In genomic region chr11:31398604-31399003, GRCm38 (mm10) we compare ENCODE assay signal across 16 mouse cellular contexts.
"Had no signal": no experiment of that assay in that cellular context is flagged by ENCODE, and none has a peak within 500 bp of the region (broad histone marks: within the 10 kb centered on the region; RNA-seq: fewer than 3 reads in every experiment).

No protein-coding gene starts in this region.

- H3K4me3 ChIP-seq: neural tube, embryonic 13.5 days; neural tube, embryonic 15.5 days; stomach, embryonic 15.5 days had no signal

- H3K9ac ChIP-seq: neural tube, embryonic 13.5 days; neural tube, embryonic 15.5 days; stomach, embryonic 15.5 days had no signal

- H3K36me3 ChIP-seq: neural tube, embryonic 13.5 days; neural tube, embryonic 15.5 days; stomach, embryonic 15.5 days had no signal

- H3K4me2 ChIP-seq: neural tube, embryonic 13.5 days; neural tube, embryonic 15.5 days; stomach, embryonic 15.5 days had no signal

- DNase-seq: retina, postnatal 1 day; right cerebral cortex, adult 18-20 months; right cerebral cortex, postnatal 14 days; right cerebral cortex, postnatal 25 days; right cerebral cortex, postnatal 4 days; spleen, adult 18-20 months; thymus, adult 18-20 months; thymus, adult 2 months; thymus, postnatal 14 days; thymus, postnatal 25 days; thymus, postnatal 36 days; thymus, postnatal 4 days had no signal

- H3K27me3 ChIP-seq: neural tube, embryonic 13.5 days; neural tube, embryonic 15.5 days; stomach, embryonic 15.5 days had no signal

- H3K9me3 ChIP-seq: neural tube, embryonic 13.5 days; neural tube, embryonic 15.5 days; stomach, embryonic 15.5 days had no signal

- H3K4me1 ChIP-seq: neural tube, embryonic 13.5 days; neural tube, embryonic 15.5 days; stomach, embryonic 15.5 days had no signal

- H3K27ac ChIP-seq: neural tube, embryonic 13.5 days; neural tube, embryonic 15.5 days; stomach, embryonic 15.5 days; stomach, postnatal 0 days had no signal
